Mouse (Mus musculus): ENCODE measurements around the gene Acbd5.

Acbd5 gene

DNA sequence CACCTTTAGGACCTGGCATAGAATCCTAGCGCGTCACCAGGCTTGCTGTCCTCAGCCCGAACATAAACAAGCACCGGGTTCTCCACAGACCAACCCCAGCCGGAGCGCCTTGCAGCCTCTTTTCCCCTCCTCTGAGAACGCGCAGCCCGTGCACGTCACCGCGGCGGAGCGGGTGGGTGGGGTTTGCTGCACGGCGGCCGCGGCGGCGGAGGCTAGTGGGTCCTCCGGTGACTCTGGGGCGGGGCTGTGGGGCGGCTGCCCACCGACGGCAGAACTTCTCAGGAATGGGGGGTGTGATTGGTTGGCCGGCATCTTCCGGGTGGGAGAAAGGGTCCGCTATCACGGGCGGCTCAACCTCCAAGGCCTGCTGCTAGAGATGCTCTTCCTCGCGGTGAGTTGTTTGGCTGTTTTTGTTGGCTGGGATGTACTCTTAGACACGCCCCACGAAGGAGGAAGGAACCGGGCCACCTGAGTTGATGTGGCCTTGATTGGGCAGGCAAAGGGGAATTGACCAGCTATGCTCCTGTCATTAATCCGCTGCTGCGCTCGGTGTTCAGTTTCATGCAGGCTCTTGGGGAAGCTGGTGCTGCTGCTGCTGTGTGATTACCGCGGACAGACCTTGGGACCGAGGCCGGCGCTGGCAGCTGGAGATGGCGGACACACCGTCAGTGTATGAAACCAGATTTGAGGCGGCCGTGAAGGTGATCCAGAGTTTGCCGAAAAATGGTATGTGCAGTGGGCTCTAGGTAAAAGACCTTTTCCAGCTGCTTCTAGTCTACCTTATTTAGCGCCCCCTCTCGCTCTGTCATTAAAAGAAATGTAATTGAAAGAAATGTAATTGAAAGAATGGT, 1.2 kb downstream of the Acbd5 start:
- DNase-seq (ENCODE audit: low read depth, low spot score) = peak; percentile 96

DNA sequence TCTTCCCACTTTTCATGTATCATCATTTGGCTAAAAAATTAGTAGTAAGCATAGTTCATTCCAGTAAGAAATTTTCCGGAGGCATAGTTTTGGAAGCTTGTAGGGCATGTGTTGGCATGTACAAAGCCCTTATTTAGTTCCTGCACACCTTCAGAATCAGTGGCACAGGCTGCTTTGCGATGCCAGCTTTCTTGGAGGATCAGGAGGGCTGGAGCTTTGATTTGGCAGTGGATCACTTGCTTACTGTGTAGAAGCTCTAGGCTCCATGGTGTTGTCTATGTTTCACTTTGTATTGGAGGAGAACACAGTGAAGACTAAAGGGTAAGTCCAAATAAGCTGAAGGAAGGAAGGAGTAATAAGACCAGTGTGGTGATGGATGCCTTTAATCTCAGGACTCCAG, 2.5 kb downstream of the Acbd5 start:
- DNase-seq (ENCODE audit: low read depth, low spot score) = no peak

DNA sequence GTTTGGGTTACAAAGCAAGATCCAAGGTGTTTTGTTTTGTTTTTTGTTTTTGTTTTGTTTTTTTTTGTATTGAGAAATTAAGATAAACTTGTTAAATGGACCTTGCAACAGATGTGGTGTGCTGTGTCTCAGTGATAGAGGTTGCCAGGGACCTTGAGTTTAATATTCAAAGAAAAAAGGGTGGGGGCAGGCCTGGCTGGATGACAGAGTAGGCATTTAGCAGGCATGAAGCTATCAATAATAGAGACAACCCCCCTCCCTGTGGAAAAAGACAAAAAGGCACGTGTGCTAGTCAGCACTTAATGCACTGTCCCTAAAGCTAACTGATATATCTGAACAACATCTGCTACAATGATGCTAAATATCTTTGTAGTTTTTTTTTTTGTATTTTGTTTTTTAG, 3.4 kb downstream of the Acbd5 start:
- no peak for DNase-seq (ENCODE audit: low read depth, low spot score)

DNA sequence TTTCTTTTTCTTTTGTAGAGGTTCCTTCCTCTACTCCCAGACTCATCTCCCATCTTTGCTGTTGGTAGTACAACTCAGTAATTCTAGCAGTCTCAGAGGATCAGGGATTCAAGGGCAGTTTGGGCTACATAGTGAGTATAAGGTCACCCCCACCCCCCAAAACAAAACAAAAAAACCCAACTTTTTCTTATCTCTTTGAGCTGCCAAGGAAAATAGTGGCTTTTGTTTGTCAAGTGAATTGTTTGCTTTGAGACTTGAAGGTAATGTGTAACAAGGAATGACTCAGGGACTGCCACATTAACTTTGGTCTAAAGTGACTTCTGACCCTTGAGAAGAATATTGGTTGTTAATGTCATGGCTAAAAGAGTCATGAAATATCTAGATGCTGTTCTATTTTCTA, 7.9 kb downstream of the Acbd5 start:
- DNase-seq (ENCODE audit: low read depth, low spot score) = no peak

DNA sequence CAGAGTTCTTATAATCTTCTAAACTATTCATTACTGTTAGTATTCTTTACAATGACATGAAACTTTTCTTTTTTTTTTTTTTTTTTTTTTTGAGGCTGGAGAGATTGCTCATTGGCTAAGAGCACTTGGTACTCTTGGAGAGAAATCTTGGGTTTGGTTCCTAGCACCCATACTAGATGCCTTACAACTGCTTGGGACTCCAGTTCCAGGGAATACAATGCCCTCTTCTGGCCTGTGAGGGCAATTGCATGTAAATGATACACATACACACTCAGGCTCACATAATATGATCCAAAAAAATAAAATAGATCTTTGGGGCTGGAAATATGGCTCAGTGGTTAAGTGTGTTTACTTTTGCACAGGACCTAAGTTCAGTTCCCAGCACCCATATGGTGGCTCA, 8.8 kb downstream of the Acbd5 start:
- no peak for DNase-seq (ENCODE audit: low read depth, low spot score)

DNA sequence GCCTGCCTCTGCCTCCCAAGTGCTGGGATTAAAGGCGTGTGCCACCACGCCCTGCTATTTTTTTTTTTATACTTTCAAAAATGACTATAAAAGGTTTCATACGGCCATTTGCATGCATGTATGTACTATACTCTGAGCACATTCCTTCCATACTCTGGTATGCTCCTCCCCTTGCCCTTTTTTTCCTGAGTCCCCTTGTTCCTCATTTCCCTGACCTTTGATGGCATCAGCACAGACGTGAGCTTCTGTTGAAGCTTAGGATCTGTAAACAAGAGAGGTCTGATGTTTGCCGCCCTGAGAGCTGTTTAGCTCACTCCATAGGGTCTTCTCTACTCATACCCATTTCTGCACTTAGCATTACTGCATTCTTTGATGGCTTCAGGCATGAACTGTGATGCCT, 9.7 kb downstream of the Acbd5 start:
- DNase-seq (ENCODE audit: low read depth, low spot score) = no peak

DNA sequence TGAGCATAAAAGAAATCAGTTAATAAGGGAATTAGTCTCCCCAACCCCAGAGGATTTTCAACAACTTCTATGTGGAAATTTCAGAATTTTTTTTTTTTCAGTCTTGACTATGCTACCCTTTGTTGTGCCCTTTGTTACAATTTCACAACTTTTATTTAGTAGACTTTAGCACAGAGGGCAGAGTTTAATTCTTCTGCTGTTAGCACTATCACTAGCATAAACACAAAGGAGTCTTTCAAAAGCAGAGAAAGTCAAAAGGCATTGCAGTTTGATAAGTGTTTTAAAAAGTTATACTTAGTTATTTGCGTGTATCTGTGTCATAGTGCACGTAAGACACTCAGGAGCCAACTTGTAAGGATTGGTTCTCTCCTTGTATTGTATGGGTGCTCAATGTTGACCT, 10.6 kb downstream of the Acbd5 start:
- DNase-seq (ENCODE audit: low read depth, low spot score) = no peak

DNA sequence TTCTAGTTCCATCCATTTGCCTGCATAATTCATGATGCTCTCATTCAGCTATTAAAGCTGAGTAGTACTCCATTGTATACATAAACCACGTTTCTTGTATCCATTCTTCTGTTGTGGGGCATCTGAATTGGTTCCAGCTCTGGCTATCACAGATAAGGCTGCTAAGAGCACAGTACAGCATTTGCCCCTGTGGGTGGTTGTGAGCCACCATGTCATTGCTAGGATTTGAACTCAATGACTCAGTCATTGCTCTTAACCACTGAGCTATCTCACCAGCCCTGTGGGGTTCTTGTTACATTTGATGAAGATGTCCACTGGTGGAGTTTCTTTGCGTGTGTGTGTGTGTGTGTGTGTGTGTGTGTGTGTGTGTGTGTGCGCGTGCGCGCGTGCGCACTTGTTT, 16.6 kb downstream of the Acbd5 start:
- DNase-seq (ENCODE audit: low read depth, low spot score) = no peak

DNA sequence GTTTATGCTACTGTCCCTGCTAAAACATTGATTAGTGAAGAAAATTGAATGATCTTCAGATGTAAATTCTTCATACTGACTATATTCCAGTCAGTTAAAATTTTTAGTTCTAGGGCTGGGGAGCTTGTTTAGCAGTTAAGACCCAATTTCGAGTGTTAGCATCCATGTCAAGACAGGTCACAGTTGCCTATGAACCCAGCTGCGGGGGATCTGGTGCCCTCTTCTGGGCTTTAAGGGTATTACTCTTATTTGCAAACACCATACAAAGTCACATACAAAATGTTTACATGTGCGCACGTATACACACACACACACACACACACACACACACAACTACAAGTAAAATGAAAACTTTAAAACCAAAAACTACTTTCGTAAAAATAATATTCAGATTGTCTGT, 24.2 kb downstream of the Acbd5 start:
- peak; percentile 65 for DNase-seq (ENCODE audit: low read depth, low spot score)

DNA sequence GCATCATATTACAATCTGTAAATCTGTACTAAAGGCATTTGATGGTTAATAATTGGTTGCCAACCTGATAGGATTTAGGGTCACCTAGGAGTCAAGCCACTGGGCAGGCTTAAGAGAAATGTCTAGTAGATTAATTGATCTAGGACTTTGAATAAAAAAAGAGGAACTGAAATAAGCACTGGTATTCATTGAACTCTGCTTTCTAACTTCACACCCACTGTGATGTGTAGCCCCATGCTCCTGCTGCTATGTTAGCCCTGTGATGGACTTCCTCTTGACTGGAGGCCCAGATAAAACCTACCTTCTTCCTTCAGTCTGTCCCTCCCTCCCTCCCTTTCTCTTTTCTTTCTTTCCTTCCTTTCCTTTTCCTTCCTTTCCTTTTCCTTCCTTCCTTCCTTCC, 29.1 kb downstream of the Acbd5 start:
- DNase-seq (ENCODE audit: low read depth, low spot score) = peak; percentile 68

DNA sequence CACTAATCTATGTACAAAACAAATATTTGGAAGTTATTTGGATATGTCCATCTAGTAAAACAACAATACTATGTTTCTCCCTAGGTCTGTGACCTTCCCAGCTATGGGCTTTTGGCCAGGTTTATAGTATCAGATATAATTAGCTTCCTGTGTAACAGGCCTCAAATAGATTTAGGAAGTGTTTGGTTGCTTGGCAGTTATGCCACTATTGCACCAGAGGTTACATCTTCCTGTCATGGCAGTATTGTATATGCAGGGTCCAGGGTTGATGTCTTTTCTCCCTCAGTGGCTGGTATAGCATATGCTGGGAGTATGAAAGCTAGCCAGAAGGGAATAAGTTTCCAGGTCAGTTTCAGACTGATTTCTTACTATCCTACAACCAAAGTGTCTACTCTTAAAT, 34.3 kb downstream of the Acbd5 start:
- no peak for DNase-seq (ENCODE audit: low read depth, low spot score)

DNA sequence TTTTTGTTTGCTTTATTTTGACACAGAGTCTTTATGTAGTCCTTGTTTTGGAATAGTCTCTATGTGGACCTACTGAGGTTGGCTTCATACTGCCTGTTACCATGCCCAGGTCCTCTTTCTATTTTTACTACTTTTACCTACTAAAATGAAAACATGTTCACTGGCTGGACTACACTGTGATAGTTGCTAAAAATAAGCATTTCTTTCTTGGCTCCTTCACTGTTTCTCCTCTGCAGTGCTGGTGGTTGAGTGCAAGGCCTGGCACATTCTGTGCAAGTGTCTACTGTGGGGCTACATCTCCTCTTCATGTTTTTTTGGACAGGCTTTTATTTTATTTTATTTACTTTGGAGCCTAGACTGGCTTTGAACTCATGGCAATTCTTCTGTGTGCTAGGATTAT, 51.6 kb downstream of the Acbd5 start:
- DNase-seq (ENCODE audit: low read depth, low spot score) = no peak

DNA sequence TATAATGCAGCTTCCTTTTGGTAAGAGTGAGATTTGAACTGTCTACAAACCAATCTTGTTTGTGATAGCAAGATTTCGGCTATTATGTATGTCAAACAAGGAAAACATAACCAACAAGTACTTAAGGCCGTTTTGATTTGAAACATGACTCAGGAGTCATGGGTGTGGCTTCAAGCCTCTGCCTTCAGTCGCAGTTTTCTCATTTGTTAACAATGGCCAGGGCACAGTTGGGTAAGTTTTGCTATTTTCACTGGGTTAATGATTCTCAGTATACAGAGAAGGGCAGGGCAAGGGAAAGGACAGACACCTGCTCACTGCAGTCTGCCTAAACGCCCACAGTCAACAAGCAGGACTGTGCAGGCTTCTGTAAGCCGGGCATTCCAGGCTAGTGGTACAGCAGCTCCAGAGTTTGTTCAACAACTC, 87.2 kb downstream of the Acbd5 start:
- no peak for DNase-seq (ENCODE audit: low read depth, low spot score)

DNA sequence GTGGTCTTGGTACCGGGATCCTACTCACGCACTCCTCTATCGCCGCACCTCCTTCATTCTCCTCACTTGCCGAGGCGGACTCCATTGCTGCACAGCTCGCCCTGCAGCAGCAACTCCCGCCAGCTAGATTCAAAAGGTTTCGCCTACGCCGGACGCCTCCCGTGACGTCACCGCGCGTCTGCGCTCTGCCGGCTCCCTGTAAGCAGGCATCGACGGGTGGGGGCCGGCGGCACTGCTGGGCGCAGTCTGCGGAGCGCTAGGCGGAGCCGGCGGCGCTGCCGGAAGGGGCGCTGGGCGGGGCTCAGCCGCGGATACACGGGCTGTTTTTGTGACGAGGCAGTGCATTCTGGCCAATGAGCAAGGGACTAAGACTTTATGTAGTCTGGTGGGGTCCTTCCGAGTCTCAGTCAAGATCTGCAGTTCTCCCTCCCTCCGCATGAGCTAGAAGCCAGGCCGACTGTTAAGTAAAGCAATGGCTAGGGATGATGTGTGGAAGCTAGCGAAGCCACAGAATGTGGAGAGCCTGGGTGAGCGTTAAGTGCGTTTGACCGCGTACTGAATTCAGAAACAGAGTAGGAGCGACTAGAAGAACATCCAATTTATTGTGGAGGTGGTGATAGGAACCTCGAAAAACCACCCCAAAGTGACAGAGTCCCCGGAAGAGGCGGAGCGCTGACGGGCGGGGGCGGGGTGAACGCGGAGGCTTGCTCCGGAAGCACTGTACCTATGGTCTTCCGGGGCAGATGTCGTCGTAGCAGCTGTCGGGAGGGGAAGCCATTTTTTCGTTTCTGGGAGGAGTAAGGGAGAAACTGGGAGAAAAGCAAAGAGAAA, 88.0 kb downstream of the Acbd5 start, which contains the start of the genes Mastl and Yme1l1:
Gene Mastl (minus strand): TSS at position 248 of the 831 bp plus-strand sequence.
Gene Yme1l1 (plus strand): TSS at position 593 of the 831 bp plus-strand sequence.
- peak; percentile 99 for DNase-seq (ENCODE audit: low read depth, low spot score)

DNA sequence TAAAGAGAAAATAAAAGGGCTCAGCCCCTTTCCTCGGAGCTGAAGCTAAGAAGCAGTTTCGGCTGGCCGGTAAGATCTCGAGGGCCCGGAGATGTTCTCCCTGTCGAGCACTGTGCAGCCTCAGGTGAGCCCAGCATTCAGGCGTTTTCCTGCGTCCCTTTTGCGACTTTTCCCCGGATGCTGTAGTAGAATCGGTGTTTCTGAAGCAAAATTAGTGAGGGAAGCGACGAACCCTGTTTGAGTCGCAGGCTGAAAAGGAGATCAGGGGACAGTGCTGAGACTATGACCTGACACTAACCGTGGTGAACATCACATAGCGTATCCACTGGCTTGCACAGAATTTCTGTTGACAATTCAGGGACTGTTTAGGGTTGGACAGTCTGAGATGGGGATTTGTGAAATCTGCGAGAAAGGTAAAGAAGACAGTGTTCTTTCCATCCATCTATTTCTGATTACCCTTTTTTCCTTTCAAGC, 88.7 kb downstream of the Acbd5 start:
- no peak for DNase-seq (ENCODE audit: low read depth, low spot score)

Measured in A20 (cell line).